Mouse (Mus musculus): ENCODE results near the gene Krt222.
"Not testable (repeated sequence)": the region's sequence is repeated elsewhere in the genome, so short reads cannot be mapped to it uniquely, and the experiment has no call there.

Krt222 gene

GRCm38 (mm10) chr11:99243820-99244374, at the start of gene Krt222:
Gene Krt222, minus strand, starts transcription at chr11:99244085.
- DNase-seq (ENCODE audit: low spot score in 2 of 2) = peak in 1 of 2 experiments; percentile 57

- DNase-seq (ENCODE audit: low spot score in 2 of 2) = no peak
Measured at GRCm38 (mm10) chr11:99292846-99293245, 49.0 kb upstream of the Krt222 start.

GRCm38 (mm10) chr11:99284833-99285312, 41.0 kb upstream of the Krt222 start, which contains the start of gene Krt24:
Gene Krt24, minus strand, starts transcription at chr11:99285262.
- no peak for DNase-seq (ENCODE audit: low spot score in 2 of 2)

GRCm38 (mm10) chr11:99284011-99284410, 40.1 kb upstream of the Krt222 start:
- DNase-seq (ENCODE audit: low spot score in 2 of 2) = no peak

- DNase-seq (ENCODE audit: low spot score in 2 of 2) = no peak
Measured at GRCm38 (mm10) chr11:99283334-99283733, 39.4 kb upstream of the Krt222 start.

- DNase-seq (ENCODE audit: low spot score in 2 of 2) = no peak
Measured at GRCm38 (mm10) chr11:99281116-99281515, 37.2 kb upstream of the Krt222 start.

- DNase-seq (ENCODE audit: low spot score in 2 of 2) = no peak
Measured at GRCm38 (mm10) chr11:99279986-99280385, 36.1 kb upstream of the Krt222 start.

- DNase-seq (ENCODE audit: low spot score in 2 of 2) = no peak
Measured at GRCm38 (mm10) chr11:99276786-99277185, 32.9 kb upstream of the Krt222 start.

GRCm38 (mm10) chr11:99275624-99276023, 31.7 kb upstream of the Krt222 start:
- DNase-seq (ENCODE audit: low spot score in 2 of 2) = no peak

- no peak for DNase-seq (ENCODE audit: low spot score in 2 of 2)
Measured at GRCm38 (mm10) chr11:99272721-99273120, 28.8 kb upstream of the Krt222 start.

- DNase-seq (ENCODE audit: low spot score in 2 of 2) = no peak
Measured at GRCm38 (mm10) chr11:99269192-99269591, 25.3 kb upstream of the Krt222 start.

GRCm38 (mm10) chr11:99265796-99266195, 21.9 kb upstream of the Krt222 start:
- DNase-seq (ENCODE audit: low spot score in 2 of 2) = no peak

GRCm38 (mm10) chr11:99265220-99265619, 21.3 kb upstream of the Krt222 start:
- no peak for DNase-seq (ENCODE audit: low spot score in 2 of 2)

GRCm38 (mm10) chr11:99256213-99256612, 12.3 kb upstream of the Krt222 start:
- DNase-seq (ENCODE audit: low spot score in 2 of 2) = no peak

GRCm38 (mm10) chr11:99255316-99255715, 11.4 kb upstream of the Krt222 start:
- no peak for DNase-seq (ENCODE audit: low spot score in 2 of 2)

- DNase-seq (ENCODE audit: low spot score in 2 of 2) = no peak
Measured at GRCm38 (mm10) chr11:99253893-99254292, 10.0 kb upstream of the Krt222 start.

- DNase-seq (ENCODE audit: low spot score in 2 of 2) = no peak
Measured at GRCm38 (mm10) chr11:99252671-99253070, 8.8 kb upstream of the Krt222 start.

- DNase-seq (ENCODE audit: low spot score in 2 of 2) = no peak
Measured at GRCm38 (mm10) chr11:99250666-99251065, 6.8 kb upstream of the Krt222 start.

- no peak for DNase-seq (ENCODE audit: low spot score in 2 of 2)
Measured at GRCm38 (mm10) chr11:99250241-99250640, 6.4 kb upstream of the Krt222 start.

GRCm38 (mm10) chr11:99249115-99249514, 5.2 kb upstream of the Krt222 start:
- DNase-seq (ENCODE audit: low spot score in 2 of 2) = no peak

GRCm38 (mm10) chr11:99247916-99248315, 4.0 kb upstream of the Krt222 start:
- no peak for DNase-seq (ENCODE audit: low spot score in 2 of 2)

GRCm38 (mm10) chr11:99244519-99244918, 634 bp upstream of the Krt222 start:
- DNase-seq (ENCODE audit: low spot score in 2 of 2) = not testable (repeated sequence)

- DNase-seq (ENCODE audit: low spot score in 2 of 2) = no peak
Measured at GRCm38 (mm10) chr11:99243200-99243819, 575 bp downstream of the Krt222 start.

Data from urinary bladder, postnatal 4 days (tissue).